Mouse (Mus musculus): Measurements from ENCODE around the gene Ints14.

DNA sequence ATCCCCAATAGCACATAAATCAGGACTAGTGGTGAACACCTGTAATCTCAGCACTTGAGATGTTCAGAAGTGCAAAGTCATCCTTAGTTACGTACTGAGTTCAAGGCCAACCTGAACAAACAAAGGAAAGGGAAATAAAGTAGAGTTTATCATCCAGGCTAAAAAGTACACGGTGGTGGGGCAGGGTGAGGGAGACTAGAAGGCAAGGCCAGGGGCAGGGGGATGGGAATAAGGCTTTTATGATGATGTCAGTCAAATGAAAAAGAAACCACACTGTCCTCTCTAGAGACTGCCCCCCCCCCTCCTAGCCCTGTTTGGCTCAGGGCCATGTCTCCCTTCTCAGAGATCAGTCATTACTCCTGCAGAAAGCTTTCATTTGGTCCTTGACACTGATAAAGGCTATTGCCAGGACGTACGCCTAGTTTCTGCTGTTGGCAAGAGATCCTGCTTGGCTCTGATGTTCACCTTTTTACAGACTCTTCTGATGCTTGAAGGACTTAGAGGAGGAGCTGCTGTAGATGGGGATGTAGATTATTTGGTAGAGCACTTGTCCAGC, 62.0 kb downstream of the Ints14 start:
- TF ChIP-seq CTCF (IDR thresholded peaks at IDR 0.05; ENCODE audit: low read depth) (no peak), EP300 (IDR thresholded peaks at IDR 0.05; ENCODE audit: low read depth) (no peak)

All from heart, postnatal 0 days (tissue).